Mouse (Mus musculus) brain, embryonic 14.5 days (tissue): ENCODE data around the gene Thap3. TPM values are rescaled to one million over a fixed set of nuclear protein-coding genes. Genes with fewer than 3 reads are reported as not detected.

Source experiments
- DNase-seq: peaks from one replicate; pipeline ENCODE4 v3.0.0-alpha.2; 2011; ENCODE audit warnings: low read depth
- CTCF ChIP-seq: fragments of 200-500 bp; IDR thresholded peaks from 2 replicates; pipeline ENCODE4 v1.5.1; 2012; ENCODE audit warnings: inconsistent platforms, mild to moderate bottlenecking, moderate library complexity, borderline replicate concordance; ENCODE audit not compliant: insufficient read depth, insufficient read length; ENCODE audit errors: extremely low read depth
- POLR2A ChIP-seq: fragments of 200-500 bp; IDR thresholded peaks from 2 replicates; pipeline ENCODE4 v1.6.1; 2012; ENCODE audit warnings: mild to moderate bottlenecking, inconsistent platforms, borderline replicate concordance; ENCODE audit not compliant: poor library complexity, insufficient read depth, insufficient read length, severe bottlenecking; ENCODE audit errors: extremely low read depth
- polyA plus RNA-seq: library from polyadenylated mRNA; depleted of rRNA; stranded (reverse); fragments of >200 nt; gene quantifications from 2 replicates; pipeline ENCODE4 v1.2.3, GENCODE M21; 2012

The Thap3 gene
- polyA plus RNA-seq, 1 experiment = 37.9 TPM

DNA sequence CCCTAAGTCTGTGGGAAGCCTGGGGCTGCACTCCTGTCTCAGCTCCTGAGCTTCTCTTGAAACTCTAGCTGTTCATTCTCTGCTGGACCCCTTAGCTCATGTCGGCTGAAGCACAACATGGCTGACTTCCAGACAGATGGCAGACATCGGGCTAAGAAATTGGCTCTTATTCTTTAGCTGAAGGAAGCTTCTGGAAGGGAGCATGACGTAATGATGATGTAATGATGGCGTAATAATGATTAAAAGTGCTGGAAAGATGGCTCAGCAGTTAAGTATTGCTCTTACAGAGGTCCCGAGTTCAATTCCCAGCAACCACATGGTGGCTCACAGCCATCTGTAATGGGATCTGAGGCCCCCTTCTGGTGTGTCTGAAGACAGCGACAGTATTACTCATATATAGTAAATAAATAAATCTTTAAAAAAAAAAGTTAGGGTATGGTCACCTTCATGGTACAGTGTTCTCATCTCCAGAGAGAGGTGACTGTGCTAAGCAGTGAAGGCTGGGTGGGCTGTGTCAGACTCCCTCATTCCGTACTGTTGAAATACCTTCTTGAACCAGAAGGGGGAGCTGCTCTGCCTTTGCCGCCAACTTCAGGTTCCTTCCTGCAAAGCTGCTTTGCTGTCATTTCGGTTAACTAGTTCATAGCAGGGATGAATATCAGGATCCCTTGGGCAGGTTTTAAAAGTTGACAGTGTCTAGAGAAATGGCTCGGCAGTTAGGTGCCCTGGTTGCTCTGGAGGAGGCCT is 16.4 kb downstream of the Thap3 start:
- peak; percentile 43 for DNase-seq
- TF ChIP-seq CTCF (peak; percentile 71), POLR2A (no peak)

- TF ChIP-seq CTCF (no peak), POLR2A (no peak)
- DNase-seq = peak; percentile 28
Measured at GRCm38 (mm10) chr4:151968204-151968921, 20.4 kb downstream of the Thap3 start.

- TF ChIP-seq CTCF (no peak), POLR2A (no peak)
- no peak for DNase-seq
Measured at GRCm38 (mm10) chr4:151962817-151963216, 26.0 kb downstream of the Thap3 start.

DNA sequence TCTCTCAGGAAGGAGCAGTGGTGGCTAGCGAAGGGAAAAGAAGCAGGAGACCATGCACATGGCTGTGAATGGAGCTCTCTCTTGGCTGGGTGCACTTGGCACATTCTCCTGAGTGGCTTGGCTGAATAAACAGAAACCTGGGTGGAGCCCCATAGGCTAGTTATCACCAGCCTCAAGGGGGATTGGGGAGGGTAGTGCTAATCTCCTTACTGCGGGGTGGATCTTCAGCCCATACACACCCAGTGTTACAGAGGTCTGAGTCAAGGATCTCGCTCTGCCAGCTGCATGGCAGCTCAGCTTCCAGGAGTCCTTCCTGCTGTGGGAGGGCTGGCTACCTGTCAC is 28.3 kb downstream of the Thap3 start:
- TF ChIP-seq CTCF (no peak), POLR2A (no peak)
- no peak for DNase-seq

GRCm38 (mm10) chr4:151959849-151960512 is 28.8 kb downstream of the Thap3 start:
- DNase-seq = no peak
- TF ChIP-seq POLR2A (no peak), CTCF (no peak)

GRCm38 (mm10) chr4:151957584-151958315 is 31.0 kb downstream of the Thap3 start:
- DNase-seq = no peak
- TF ChIP-seq POLR2A (no peak), CTCF (no peak)

DNA sequence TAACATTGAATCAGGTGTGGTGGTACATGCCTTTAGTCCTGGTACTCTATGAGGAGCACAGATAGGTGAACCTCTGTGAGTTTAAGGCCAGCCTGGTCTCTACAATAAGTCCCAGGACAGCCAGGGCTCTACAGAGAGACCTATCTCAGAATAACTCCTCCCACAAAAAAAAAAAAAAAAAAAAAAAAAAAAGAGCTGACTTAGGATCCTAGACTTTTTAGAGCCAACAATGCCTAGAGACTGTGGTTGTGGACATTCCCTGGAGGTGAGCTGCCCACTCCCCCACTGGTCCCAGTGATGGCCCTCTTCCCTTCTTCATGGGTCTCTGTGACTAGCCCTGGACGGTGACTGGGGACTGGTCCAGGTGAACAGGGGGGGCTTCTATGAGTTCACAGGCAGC is 33.0 kb downstream of the Thap3 start:
- DNase-seq = no peak
- TF ChIP-seq POLR2A (no peak), CTCF (no peak)

- TF ChIP-seq CTCF = no peak
- TF ChIP-seq POLR2A = no peak
- DNase-seq = no peak
Measured at GRCm38 (mm10) chr4:151953209-151953608, 35.6 kb downstream of the Thap3 start.

GRCm38 (mm10) chr4:151948497-151949471 is 40.0 kb downstream of the Thap3 start:
- DNase-seq = no peak
- TF ChIP-seq POLR2A (no peak), CTCF (no peak)

GRCm38 (mm10) chr4:151946211-151946610 is 42.6 kb downstream of the Thap3 start:
- no peak for TF ChIP-seq CTCF
- no peak for TF ChIP-seq POLR2A

DNA sequence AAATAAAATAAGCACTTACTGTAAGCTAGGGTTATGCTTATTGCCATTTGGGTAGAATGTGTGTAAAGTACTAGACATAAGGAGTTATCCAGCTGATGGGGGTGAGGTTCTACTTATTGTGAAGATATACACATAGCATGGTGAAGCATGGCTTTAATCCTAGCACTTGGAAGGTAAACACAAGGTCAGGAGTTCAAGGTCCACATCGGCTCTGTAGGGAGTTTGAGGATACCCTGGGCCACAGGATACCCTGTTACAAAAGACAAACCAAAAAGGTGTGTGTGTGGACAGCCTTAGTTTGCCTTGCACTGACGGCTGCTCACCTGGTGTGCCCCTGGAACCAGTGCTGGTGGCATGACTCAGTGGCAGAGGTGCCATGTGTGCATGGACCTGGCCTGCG is 50.7 kb downstream of the Thap3 start:
- no peak for DNase-seq
- TF ChIP-seq POLR2A (no peak), CTCF (no peak)

More at GRCm38 (mm10) chr4:151946211-151946610, 42.6 kb downstream of the Thap3 start:
- no peak for DNase-seq

GRCm38 (mm10) chr4:151937441-151937840 is 51.4 kb downstream of the Thap3 start:
- DNase-seq = no peak

More at GRCm38 (mm10) chr4:151937441-151937840, 51.4 kb downstream of the Thap3 start:
- no peak for TF ChIP-seq CTCF
- no peak for TF ChIP-seq POLR2A
